Mouse (Mus musculus): ENCODE measurements around the gene Peg3. TPM values are rescaled to one million over a fixed set of nuclear protein-coding genes. Genes with fewer than 3 reads are reported as not detected.

The Peg3 gene
- polyA plus RNA-seq, 1 experiment from 2014 or later = 222 TPM

DNA sequence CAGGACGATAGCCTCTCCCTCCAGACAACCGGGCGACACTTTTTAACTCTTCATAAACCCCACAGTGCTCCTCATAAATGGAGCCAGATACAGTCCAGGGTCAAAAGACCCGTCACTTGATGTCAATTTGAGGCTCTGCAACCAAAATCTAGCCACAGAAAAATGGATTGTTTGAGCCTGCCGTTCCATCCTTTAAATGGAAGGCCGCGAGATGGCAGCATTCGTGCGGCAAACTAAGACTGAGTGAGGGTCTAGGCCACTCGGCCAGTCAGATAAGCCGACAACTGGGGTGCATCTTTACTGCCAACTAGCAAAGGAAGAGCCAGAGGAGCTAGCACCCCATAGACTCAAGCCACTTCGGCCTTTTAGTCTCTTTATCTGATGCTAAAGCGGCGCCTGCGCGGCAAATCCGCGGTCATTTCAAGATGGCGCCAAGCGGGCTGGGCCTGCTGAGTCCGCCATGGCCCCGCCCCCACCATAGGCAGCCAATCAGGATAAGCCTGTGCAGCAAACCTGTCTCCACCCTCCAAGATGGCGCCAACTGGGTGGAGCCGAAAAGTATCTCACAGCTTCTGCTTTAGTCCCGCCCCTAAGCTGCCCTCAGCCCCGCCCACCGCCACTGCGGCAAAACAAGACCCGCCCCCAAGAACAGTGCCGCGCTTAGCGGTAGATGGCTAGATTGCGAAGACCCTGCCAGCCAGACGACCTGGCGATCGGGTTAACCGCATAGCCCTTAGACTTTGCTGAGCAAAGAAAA is 992 bp downstream of the Peg3 start:
- Histone ChIP-seq H3K27me3 (ENCODE audit: control insufficient read depth, insufficient read depth, low read length) (no peaks in the 10 kb centered on the region), H3K9ac (ENCODE audit: low read depth, low read length) (peak overlapping the region; percentile 74), H3K9me3 (ENCODE audit: control insufficient read depth, low read length) (peaks cover 37% of the 10 kb centered on the region), H3K27ac (ENCODE audit: low read depth, low read length) (peak overlapping the region; percentile 88), H3K4me3 (ENCODE audit: low read length) (peak overlapping the region; percentile 66), H3K36me3 (ENCODE audit: control insufficient read depth, insufficient read depth, low read length) (peaks cover 16% of the 10 kb centered on the region; the same call in 1 of the 2 replicates), H3K4me2 (replicated peaks; ENCODE audit: low read depth, low read length) (peak overlapping the region; percentile 57), H3K4me1 (ENCODE audit: control insufficient read depth, insufficient read depth, low read length) (no peaks in the 10 kb centered on the region)
- WGBS = 57% methylated on average over 37 of the region's 37 CpGs
- ATAC-seq (ENCODE audit: low FRiP score, low TSS enrichment) = peak; percentile 59

GRCm38 (mm10) chr7:6728263-6728931 is 1.8 kb downstream of the Peg3 start:
- Histone ChIP-seq H3K27me3 (ENCODE audit: control insufficient read depth, insufficient read depth, low read length) (no peaks in the 10 kb centered on the region), H3K4me1 (ENCODE audit: control insufficient read depth, insufficient read depth, low read length) (no peaks in the 10 kb centered on the region), H3K9ac (ENCODE audit: low read depth, low read length) (peak overlapping the region; percentile 68; the same call in 1 of the 2 replicates), H3K4me3 (ENCODE audit: low read length) (peak overlapping the region; percentile 66), H3K27ac (ENCODE audit: low read depth, low read length) (peak overlapping the region; percentile 88; the same call in 1 of the 2 replicates), H3K9me3 (ENCODE audit: control insufficient read depth, low read length) (peaks cover 37% of the 10 kb centered on the region), H3K4me2 (replicated peaks; ENCODE audit: low read depth, low read length) (peak overlapping the region; percentile 28), H3K36me3 (ENCODE audit: control insufficient read depth, insufficient read depth, low read length) (peaks cover 16% of the 10 kb centered on the region; the same call in 1 of the 2 replicates)
- ATAC-seq (ENCODE audit: low FRiP score, low TSS enrichment) = peak; percentile 81
- 53% methylated on average over 19 of the region's 19 CpGs for WGBS

GRCm38 (mm10) chr7:6727351-6728121 is 2.7 kb downstream of the Peg3 start:
- Histone ChIP-seq H3K4me3 (ENCODE audit: low read length) (peak overlapping the region; percentile 66), H3K36me3 (ENCODE audit: control insufficient read depth, insufficient read depth, low read length) (peaks cover 16% of the 10 kb centered on the region; the same call in 1 of the 2 replicates), H3K9ac (ENCODE audit: low read depth, low read length) (no peak overlapping the region), H3K27me3 (ENCODE audit: control insufficient read depth, insufficient read depth, low read length) (no peaks in the 10 kb centered on the region), H3K4me1 (ENCODE audit: control insufficient read depth, insufficient read depth, low read length) (no peaks in the 10 kb centered on the region), H3K4me2 (replicated peaks; ENCODE audit: low read depth, low read length) (peak overlapping the region; percentile 28), H3K9me3 (ENCODE audit: control insufficient read depth, low read length) (peaks cover 37% of the 10 kb centered on the region), H3K27ac (ENCODE audit: low read depth, low read length) (peak overlapping the region; percentile 4; the same call in 1 of the 2 replicates)
- ATAC-seq (ENCODE audit: low FRiP score, low TSS enrichment) = peak; percentile 16; the same call in 1 of the 2 replicates
- 50% methylated on average over 19 of the region's 19 CpGs for WGBS

DNA sequence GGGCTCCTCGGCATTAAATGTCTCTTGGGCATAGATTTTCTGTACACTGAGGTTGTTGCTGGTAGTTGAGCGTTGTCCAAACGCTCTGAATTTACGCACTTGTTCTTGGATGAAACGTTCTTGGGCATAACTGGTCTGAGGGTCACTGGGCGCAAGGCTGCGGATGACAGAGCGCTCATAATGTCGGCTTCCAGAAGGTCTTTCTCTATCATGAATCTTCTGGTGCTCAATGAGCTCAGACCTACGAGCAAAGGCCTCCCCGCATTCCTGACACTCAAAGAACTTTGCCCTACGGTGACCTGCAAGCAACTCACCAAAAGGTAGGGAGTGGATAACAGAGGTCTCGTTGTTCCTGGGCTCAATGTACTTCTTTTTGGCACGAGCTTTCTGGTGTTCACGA is 20.8 kb downstream of the Peg3 start:
- no peak for ATAC-seq (ENCODE audit: low FRiP score, low TSS enrichment)
- Histone ChIP-seq H3K36me3 (ENCODE audit: control insufficient read depth, insufficient read depth, low read length) (peaks cover 74% of the 10 kb centered on the region), H3K9ac (ENCODE audit: low read depth, low read length) (no peak overlapping the region), H3K9me3 (ENCODE audit: control insufficient read depth, low read length) (no peaks in the 10 kb centered on the region; the same call in 1 of the 2 replicates), H3K4me3 (ENCODE audit: low read length) (no peak overlapping the region), H3K4me2 (replicated peaks; ENCODE audit: low read depth, low read length) (no peak overlapping the region), H3K27ac (ENCODE audit: low read depth, low read length) (no peak overlapping the region), H3K27me3 (ENCODE audit: control insufficient read depth, insufficient read depth, low read length) (no peaks in the 10 kb centered on the region), H3K4me1 (ENCODE audit: control insufficient read depth, insufficient read depth, low read length) (no peaks in the 10 kb centered on the region)
- WGBS = 89% methylated on average over 15 of the region's 15 CpGs

GRCm38 (mm10) chr7:6708451-6709180 is 21.6 kb downstream of the Peg3 start:
- no peaks in the 10 kb centered on the region for H3K4me1 ChIP-seq (ENCODE audit: control insufficient read depth, insufficient read depth, low read length)
- ATAC-seq (ENCODE audit: low FRiP score, low TSS enrichment) = no peak
- H3K9ac ChIP-seq (ENCODE audit: low read depth, low read length) = no peak overlapping the region
- no peaks in the 10 kb centered on the region for H3K27me3 ChIP-seq (ENCODE audit: control insufficient read depth, insufficient read depth, low read length)
- no peak overlapping the region for H3K4me3 ChIP-seq (ENCODE audit: low read length)
- H3K36me3 ChIP-seq (ENCODE audit: control insufficient read depth, insufficient read depth, low read length) = peaks cover 69% of the 10 kb centered on the region
- WGBS = 70% methylated on average over 17 of the region's 17 CpGs
- H3K9me3 ChIP-seq (ENCODE audit: control insufficient read depth, low read length) = no peaks in the 10 kb centered on the region; the same call in 1 of the 2 replicates
- H3K4me2 ChIP-seq (replicated peaks; ENCODE audit: low read depth, low read length) = no peak overlapping the region
- H3K27ac ChIP-seq (ENCODE audit: low read depth, low read length) = no peak overlapping the region

GRCm38 (mm10) chr7:6707416-6708015 is 22.7 kb downstream of the Peg3 start:
- WGBS = 95% methylated on average over 23 of the region's 23 CpGs
- Histone ChIP-seq H3K4me1 (ENCODE audit: control insufficient read depth, insufficient read depth, low read length) (no peaks in the 10 kb centered on the region), H3K9ac (ENCODE audit: low read depth, low read length) (no peak overlapping the region), H3K4me3 (ENCODE audit: low read length) (no peak overlapping the region), H3K27ac (ENCODE audit: low read depth, low read length) (no peak overlapping the region), H3K9me3 (ENCODE audit: control insufficient read depth, low read length) (no peaks in the 10 kb centered on the region; the same call in 1 of the 2 replicates), H3K36me3 (ENCODE audit: control insufficient read depth, insufficient read depth, low read length) (peaks cover 60% of the 10 kb centered on the region), H3K27me3 (ENCODE audit: control insufficient read depth, insufficient read depth, low read length) (no peaks in the 10 kb centered on the region), H3K4me2 (replicated peaks; ENCODE audit: low read depth, low read length) (no peak overlapping the region)
- no peak for ATAC-seq (ENCODE audit: low FRiP score, low TSS enrichment)

DNA sequence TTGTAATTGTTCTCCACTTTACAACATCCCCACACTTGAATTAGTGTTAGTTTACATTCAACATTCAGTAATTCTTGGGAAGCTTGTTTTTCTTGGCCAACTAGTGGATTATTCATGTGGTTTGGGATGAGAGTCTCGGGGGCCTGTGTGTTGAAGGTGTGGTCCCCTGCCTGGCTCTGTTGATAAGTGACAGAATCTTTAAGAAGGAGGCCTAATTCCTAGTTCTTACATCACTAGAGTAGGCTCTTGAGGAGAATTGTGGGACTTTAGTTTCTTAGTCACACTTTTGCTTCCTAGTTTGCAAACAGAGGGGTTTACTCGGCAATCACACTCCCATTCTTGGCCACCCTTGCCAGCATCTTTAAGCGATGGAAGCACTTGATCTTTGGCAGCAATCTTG is 31.0 kb downstream of the Peg3 start:
- Histone ChIP-seq H3K9me3 (ENCODE audit: control insufficient read depth, low read length) (no peaks in the 10 kb centered on the region; the same call in 1 of the 2 replicates), H3K4me2 (replicated peaks; ENCODE audit: low read depth, low read length) (no peak overlapping the region), H3K9ac (ENCODE audit: low read depth, low read length) (no peak overlapping the region), H3K4me3 (ENCODE audit: low read length) (no peak overlapping the region), H3K27ac (ENCODE audit: low read depth, low read length) (no peak overlapping the region), H3K4me1 (ENCODE audit: control insufficient read depth, insufficient read depth, low read length) (no peaks in the 10 kb centered on the region), H3K27me3 (ENCODE audit: control insufficient read depth, insufficient read depth, low read length) (no peaks in the 10 kb centered on the region), H3K36me3 (ENCODE audit: control insufficient read depth, insufficient read depth, low read length) (no peaks in the 10 kb centered on the region)
- no peak for ATAC-seq (ENCODE audit: low FRiP score, low TSS enrichment)
- WGBS = 75% methylated on average over 3 of the region's 3 CpGs

Data from kidney, embryonic 14.5 days (tissue).